Mouse (Mus musculus) limb, embryonic 15.5 days (tissue): Measurements from ENCODE around the gene Stt3b. TPM values are rescaled to one million over a fixed set of nuclear protein-coding genes. Genes with fewer than 3 reads are reported as not detected.
A peak's percentile ranks its signal among the peaks of the same experiment; 100 is the strongest.

Experiments used
- ATAC-seq: fragments of 200-750 bp; cut with Nextera tagmentation; 2 replicates; pipeline ENCODE4 v1.8.0; 2017; ENCODE audit warnings: low read depth, moderate TSS enrichment; ENCODE audit not compliant: insufficient number of reproducible peaks, low FRiP score, low TSS enrichment
- H3K27ac ChIP-seq: fragments of 300-500 bp; sonication (generic); 2 replicates; pipeline ENCODE4 v1.5.1; 2015; ENCODE audit warnings: moderate library complexity, mild to moderate bottlenecking, inconsistent platforms
- H3K27me3 ChIP-seq: fragments of 300-500 bp; sonication (generic); 2 replicates; pipeline ENCODE4 v1.6.1; 2015; ENCODE audit warnings: inconsistent platforms
- H3K36me3 ChIP-seq: fragments of 300-500 bp; sonication (generic); 2 replicates; pipeline ENCODE4 v1.6.1; 2015; ENCODE audit warnings: inconsistent platforms
- H3K4me1 ChIP-seq: fragments of 300-500 bp; sonication (generic); 2 replicates; pipeline ENCODE4 v1.6.1; 2015; ENCODE audit warnings: inconsistent platforms
- H3K4me2 ChIP-seq: fragments of 300-500 bp; sonication (generic); 2 replicates; pipeline ENCODE4 v1.6.1; 2015; ENCODE audit warnings: mild to moderate bottlenecking, inconsistent platforms
- H3K4me3 ChIP-seq: fragments of 300-500 bp; sonication (generic); 2 replicates; pipeline ENCODE4 v1.5.1; 2015; ENCODE audit warnings: mild to moderate bottlenecking, inconsistent platforms
- H3K9ac ChIP-seq: fragments of 300-500 bp; sonication (generic); 2 replicates; pipeline ENCODE4 v1.6.1; 2015; ENCODE audit warnings: inconsistent platforms
- H3K9me3 ChIP-seq: fragments of 300-500 bp; sonication (generic); 2 replicates; pipeline ENCODE4 v1.6.1; 2016; ENCODE audit warnings: inconsistent platforms
- WGBS: fragments of 180-500 bp; shearing (Covaris S2); methylation state at CpG from one replicate; pipeline ENCODE4 v1.1.7; 2015; 5-methylcytosine and 5-hydroxymethylcytosine counted together
- polyA plus RNA-seq: library from polyadenylated mRNA; unstranded; fragments of >200 nt; fragmentation: Nextera tagmentation; extraction: Ambion mirVana; gene quantifications from 2 replicates; pipeline ENCODE4 v1.2.1, GENCODE M21; 2015

The Stt3b gene
- polyA plus RNA-seq = 83.5 and 98.8 TPM in 2 replicates

DNA sequence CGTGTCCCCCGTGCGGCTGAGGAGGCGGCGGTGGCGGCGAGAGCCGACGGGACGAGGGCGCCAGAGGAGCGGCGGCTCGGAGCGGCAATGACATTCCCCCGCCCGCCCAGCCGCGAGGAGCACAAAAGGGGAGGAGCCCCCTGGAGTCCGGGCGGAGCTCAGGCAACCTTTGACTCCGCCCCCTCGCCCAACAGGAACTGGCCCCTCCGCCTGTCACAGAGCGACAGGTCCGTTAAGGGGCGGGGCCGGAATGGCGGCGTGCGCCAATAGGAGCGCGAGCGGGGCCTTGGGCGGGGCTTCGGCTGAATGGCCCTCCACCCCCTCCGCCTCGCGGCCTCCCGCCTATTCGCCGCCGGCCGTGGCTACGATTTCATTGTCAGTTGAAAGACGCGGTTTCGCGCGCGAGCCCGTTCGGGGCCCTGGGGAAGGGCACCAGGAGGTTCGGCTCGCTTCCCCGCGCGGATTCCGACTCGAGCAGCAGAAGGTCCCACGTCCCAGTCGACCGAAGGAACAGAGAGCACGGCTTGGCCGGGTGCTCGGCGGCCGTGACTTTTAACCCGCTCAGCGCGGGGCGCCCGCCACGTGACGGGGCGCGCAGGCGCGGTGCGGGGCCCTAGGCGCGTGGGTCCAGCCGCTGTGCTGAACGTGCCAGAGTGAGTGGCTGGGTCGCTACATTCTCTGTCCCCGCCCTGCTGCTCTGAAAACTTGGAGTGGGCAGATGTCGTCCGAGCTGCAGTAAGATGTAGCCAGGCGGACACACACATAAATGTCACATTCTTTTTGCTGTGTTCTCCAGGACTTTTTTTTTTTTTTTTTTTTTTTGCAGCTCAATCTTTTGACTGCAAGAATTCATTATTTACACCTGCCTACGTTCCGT, at the start of gene Stt3b:
TSS of gene Stt3b (minus strand) at position 76 of the 877 bp plus-strand sequence.
- peak within 1 kb of the TSS; percentile 97 for H3K4me3 ChIP-seq
- 1% methylated on average over 83 of the region's 91 CpGs for WGBS

DNA sequence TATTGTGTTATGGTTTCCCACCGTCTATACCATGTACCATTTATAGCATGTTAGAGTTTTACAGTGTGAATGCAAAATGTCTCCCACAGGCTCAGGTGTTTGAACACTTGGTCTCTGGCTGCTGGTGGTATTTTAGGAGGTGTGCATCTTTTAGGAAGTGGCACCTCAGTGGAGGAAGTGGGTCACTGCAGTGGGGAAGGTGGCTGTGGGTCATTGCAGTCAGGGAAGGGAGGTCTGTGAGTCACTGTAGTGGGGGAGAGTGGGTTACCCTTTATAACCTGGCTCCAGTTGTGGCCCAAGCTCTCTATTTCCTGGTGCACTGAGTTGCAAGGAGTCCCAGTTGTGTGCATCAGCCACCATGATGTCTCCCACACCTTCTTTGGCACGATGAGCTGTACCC, 48.2 kb upstream of the Stt3b start:
- H3K27ac ChIP-seq = no peak overlapping the region
- H3K9me3 ChIP-seq = no peaks in the 10 kb centered on the region
- H3K9ac ChIP-seq = no peak overlapping the region
- H3K4me2 ChIP-seq = no peak overlapping the region
- H3K4me1 ChIP-seq = peaks cover 6% of the 10 kb centered on the region; the same call in 1 of the 2 replicates
- no peak for ATAC-seq
- no peak overlapping the region for H3K4me3 ChIP-seq
- no peaks in the 10 kb centered on the region for H3K27me3 ChIP-seq
- 76% methylated on average over 2 of the region's 2 CpGs for WGBS
- H3K36me3 ChIP-seq = no peaks in the 10 kb centered on the region

More for the DNA sequence above, at the start of gene Stt3b:
- ATAC-seq = peak; percentile 96
- Histone ChIP-seq H3K36me3 (no peaks in the 10 kb centered on the region), H3K4me2 (peak within 1 kb of the TSS; percentile 59), H3K27ac (peak within 1 kb of the TSS; percentile 98), H3K4me1 (peaks cover 21% of the 10 kb centered on the region), H3K9me3 (no peaks in the 10 kb centered on the region), H3K27me3 (no peaks in the 10 kb centered on the region), H3K9ac (peak within 1 kb of the TSS; percentile 99)

DNA sequence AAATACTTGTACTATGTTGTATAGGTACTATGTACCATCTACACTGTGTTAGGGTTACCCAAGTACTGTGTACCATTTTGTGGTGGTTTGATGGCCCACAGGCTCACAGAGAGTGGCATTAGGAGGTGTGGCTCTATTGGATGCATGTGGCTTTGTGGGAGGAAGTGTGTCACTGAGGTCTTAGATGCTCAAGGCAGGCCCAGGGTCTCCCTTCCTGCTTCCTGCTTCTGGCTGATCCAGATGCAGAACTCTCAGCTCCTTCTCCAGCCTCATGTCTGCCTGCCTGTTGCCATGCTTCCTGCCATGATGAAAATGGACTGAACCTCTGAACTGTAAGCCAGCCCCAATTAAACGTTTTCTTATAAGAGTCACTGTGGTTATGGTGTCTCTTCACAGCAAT, 47.8 kb upstream of the Stt3b start:
- no peaks in the 10 kb centered on the region for H3K36me3 ChIP-seq
- no peaks in the 10 kb centered on the region for H3K9me3 ChIP-seq
- 87% methylated on average over 1 of the region's 1 CpGs for WGBS
- ATAC-seq = no peak
- H3K9ac ChIP-seq = no peak overlapping the region
- no peak overlapping the region for H3K4me2 ChIP-seq
- no peak overlapping the region for H3K4me3 ChIP-seq
- H3K27me3 ChIP-seq = no peaks in the 10 kb centered on the region
- H3K4me1 ChIP-seq = peaks cover 6% of the 10 kb centered on the region; the same call in 1 of the 2 replicates
- H3K27ac ChIP-seq = no peak overlapping the region

DNA sequence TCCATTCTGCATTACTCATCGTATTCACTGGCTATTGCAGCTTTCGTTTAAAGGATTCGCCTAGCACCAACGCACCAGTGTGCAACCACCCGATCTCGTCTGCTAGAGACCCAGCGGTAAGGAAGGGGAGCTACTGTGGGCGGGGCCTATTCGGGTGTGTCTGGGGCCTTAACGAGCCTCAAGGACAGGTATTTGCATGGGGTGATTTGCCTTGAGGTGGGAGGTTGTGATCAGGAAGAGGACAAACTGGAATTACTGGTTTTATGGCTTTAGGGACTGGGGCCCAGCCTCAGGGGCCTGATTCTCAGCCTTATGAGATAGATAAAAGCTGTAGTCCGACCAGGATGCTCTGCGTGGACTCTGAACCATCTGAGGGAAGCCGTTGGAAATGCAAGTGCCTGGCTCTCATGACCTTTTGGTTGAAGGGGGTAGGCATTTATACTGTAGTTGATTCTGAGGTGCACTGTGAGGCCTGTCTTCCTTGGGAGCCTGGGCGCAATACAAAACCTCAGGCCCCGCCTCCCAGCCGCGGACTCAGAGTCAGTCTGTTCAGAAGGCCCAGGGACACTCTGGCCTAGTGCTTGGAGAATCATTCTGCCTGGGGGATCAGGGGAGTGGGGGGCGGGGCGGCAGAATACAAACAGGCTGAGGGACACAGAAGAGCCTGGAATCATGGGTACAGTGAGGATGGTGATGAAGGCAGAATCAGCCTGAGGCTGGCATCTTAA, 46.7 kb upstream of the Stt3b start:
- no peak for ATAC-seq
- H3K9ac ChIP-seq = no peak overlapping the region
- H3K4me1 ChIP-seq = peaks cover 6% of the 10 kb centered on the region; the same call in 1 of the 2 replicates
- H3K4me2 ChIP-seq = no peak overlapping the region
- H3K27ac ChIP-seq = no peak overlapping the region
- H3K36me3 ChIP-seq = no peaks in the 10 kb centered on the region
- 36% methylated on average over 19 of the region's 19 CpGs for WGBS
- H3K9me3 ChIP-seq = no peaks in the 10 kb centered on the region
- H3K4me3 ChIP-seq = no peak overlapping the region
- no peaks in the 10 kb centered on the region for H3K27me3 ChIP-seq

DNA sequence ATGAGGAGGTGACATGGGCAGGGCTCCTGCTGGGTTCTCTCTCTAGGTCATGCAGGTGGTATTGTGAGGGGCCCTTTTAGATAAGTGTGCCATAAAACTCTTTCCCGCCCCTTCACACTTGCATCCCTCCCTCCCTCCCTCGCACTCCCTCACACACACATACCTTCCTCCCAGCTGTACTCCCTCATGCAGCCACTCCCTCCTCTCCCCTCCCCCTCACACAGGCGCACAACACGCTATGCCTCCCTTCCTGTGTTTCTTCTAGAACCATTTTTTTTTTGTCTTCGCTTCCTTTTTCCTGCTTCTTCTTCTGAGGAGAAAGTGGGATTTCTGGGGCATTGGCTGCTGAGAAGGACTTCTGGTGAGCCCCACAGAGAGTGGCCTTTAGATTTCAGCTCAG, 45.8 kb upstream of the Stt3b start:
- no peak overlapping the region for H3K4me3 ChIP-seq
- no peak for ATAC-seq
- WGBS = 34% methylated on average over 5 of the region's 5 CpGs

DNA sequence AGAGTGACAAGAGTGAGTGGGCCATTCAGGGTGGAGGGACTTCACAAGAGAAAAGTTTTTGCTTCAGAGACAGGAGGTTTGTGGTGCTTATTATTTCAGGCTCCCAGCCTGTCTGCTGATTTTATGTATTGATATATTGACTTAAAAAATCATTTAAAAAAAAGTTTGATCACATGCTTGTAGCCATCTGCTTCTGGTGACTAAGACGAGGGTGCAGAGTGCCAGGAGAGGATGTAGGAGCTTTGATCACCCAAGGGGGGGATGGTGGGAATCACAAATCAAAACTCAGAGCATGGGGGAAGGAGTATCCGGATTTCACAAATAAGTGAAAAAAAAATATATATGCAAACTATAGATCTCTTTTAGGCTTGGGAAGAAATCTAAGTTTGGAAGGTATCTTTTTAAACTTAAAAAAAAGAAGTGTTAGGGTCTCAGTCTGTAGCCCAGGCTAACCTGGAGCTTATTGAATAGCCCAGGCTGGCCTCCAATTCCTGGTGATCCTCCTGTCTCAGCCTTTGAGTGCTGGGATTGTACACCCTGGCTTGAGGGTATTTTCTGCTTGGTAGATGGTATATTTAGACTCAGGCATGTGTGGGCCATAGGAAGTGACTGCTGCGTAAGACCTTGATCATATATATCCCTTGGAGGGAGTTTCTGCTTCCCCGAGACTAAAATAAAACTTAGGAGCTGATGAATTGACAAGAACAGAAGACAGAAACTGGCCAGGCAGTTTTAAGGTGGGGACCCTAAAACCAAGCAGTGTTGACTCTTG, 39.7 kb upstream of the Stt3b start:
- Histone ChIP-seq H3K9ac (no peak overlapping the region), H3K9me3 (no peaks in the 10 kb centered on the region), H3K36me3 (no peaks in the 10 kb centered on the region), H3K27ac (no peak overlapping the region), H3K27me3 (no peaks in the 10 kb centered on the region), H3K4me2 (no peak overlapping the region), H3K4me3 (no peak overlapping the region), H3K4me1 (0 out of 2 replicates have a peak, but pooled peaks cover 4% of the 10 kb centered on the region)
- WGBS = 56% methylated on average over 4 of the region's 4 CpGs
- no peak for ATAC-seq

More for the DNA sequence above, 45.8 kb upstream of the Stt3b start:
- no peak overlapping the region for H3K4me2 ChIP-seq
- no peaks in the 10 kb centered on the region for H3K27me3 ChIP-seq
- peaks cover 6% of the 10 kb centered on the region; the same call in 1 of the 2 replicates for H3K4me1 ChIP-seq
- no peaks in the 10 kb centered on the region for H3K9me3 ChIP-seq
- H3K9ac ChIP-seq = no peak overlapping the region
- H3K27ac ChIP-seq = no peak overlapping the region
- H3K36me3 ChIP-seq = no peaks in the 10 kb centered on the region

DNA sequence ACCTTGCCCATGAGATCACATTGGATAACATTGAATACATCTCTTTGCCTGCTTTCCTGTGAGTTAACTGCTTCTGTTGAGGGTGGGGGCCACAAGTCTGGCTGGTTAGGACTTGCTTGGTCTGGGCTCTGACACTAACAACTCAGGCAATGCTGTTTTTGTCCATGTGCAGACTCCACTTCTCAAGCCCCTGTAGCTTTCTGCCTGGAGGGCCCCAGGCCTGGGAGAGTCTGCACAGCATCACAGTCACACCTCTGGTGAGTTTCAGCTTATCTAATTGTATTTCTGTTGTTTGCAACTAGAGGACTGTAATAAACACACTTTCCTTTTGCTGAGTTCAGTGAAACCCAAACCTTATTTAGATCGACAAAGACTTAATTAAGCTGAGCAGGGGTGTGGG, 38.9 kb upstream of the Stt3b start:
- no peak for ATAC-seq
- Histone ChIP-seq H3K36me3 (no peaks in the 10 kb centered on the region), H3K9ac (no peak overlapping the region), H3K4me3 (no peak overlapping the region), H3K4me2 (no peak overlapping the region), H3K27ac (no peak overlapping the region), H3K4me1 (0 out of 2 replicates have a peak, but pooled peaks cover 4% of the 10 kb centered on the region), H3K27me3 (0 out of 2 replicates have a peak, but pooled peaks cover 4% of the 10 kb centered on the region), H3K9me3 (no peaks in the 10 kb centered on the region)
- 9% methylated on average over 1 of the region's 1 CpGs for WGBS

DNA sequence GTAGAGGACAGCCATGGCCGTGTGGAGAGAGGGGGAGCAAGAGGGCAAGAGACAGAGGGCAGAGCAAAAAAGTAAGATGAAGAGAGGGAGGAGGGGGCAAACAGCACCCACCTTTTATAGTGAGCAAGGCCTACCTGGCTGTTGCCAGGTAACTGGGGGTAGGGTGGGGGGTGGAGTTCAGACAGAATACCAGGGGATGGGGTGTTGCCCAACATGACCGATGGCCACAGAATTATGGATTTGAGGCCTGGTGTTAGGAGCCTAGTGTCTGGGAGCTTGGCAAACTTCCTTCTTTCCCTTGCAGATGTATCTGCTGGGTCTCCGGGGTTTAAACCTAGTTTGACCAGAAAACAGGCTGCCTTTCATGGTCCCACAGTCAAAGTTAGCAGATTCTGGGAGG, 34.7 kb upstream of the Stt3b start:
- no peak overlapping the region for H3K4me2 ChIP-seq
- no peak for ATAC-seq
- no peaks in the 10 kb centered on the region for H3K9me3 ChIP-seq
- no peaks in the 10 kb centered on the region for H3K36me3 ChIP-seq
- peaks cover 9% of the 10 kb centered on the region; the same call in 1 of the 2 replicates for H3K4me1 ChIP-seq
- WGBS = 71% methylated on average over 3 of the region's 3 CpGs
- H3K9ac ChIP-seq = no peak overlapping the region
- H3K4me3 ChIP-seq = no peak overlapping the region
- H3K27me3 ChIP-seq = 0 out of 2 replicates have a peak, but pooled peaks cover 4% of the 10 kb centered on the region
- no peak overlapping the region for H3K27ac ChIP-seq

DNA sequence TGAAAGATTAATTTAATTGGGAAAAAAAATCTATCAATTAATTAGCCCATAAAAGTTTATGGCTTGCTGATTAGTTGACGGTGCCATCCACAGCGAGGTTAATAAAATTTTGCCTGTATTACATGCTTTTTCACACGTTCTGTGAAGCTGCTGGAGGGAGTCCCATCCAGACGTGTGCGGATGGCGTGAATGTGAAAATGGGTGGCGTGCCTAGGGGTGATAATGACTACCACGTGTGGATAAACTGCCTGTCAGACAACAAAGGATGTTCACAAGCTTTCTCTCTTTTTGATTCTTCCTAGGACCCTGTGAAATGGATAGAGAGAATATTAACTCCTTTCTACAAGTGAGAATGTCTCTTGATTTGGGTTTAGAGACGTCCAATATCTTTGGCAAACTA, 31.4 kb upstream of the Stt3b start:
- WGBS = 45% methylated on average over 9 of the region's 9 CpGs
- no peaks in the 10 kb centered on the region for H3K9me3 ChIP-seq

DNA sequence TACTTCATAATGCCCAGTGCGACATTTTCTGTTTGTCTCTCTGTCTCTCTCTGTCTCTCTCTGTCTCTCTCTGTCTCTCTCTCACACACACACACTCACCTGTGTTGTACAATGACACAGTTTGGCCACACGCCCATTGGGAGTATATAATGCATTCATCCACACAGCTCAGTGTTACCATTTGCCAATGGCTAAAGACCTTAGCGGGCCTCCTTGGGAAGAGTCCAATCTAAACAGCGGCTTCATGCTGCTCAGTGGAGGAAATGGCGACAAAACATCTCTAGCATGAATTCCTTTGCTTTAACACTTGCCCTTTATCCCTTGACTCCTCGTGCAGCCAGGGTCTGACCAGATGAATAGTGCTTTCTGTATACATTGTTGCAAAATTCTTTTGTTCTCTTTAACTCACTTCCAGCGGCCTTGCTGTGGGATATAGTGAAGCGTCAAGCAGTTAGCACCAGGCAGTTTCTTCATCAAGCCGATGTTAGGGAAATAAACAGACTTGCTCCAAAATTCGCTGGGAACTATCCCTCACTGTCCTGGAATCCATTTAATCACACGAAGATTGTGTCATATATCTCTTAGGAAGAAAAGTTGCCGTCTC, 30.1 kb upstream of the Stt3b start:
- WGBS = 56% methylated on average over 12 of the region's 12 CpGs
- H3K27me3 ChIP-seq = 0 out of 2 replicates have a peak, but pooled peaks cover 4% of the 10 kb centered on the region
- ATAC-seq = no peak
- H3K36me3 ChIP-seq = no peaks in the 10 kb centered on the region
- no peaks in the 10 kb centered on the region for H3K9me3 ChIP-seq
- H3K4me2 ChIP-seq = no peak overlapping the region
- no peak overlapping the region for H3K4me3 ChIP-seq
- H3K27ac ChIP-seq = no peak overlapping the region
- H3K4me1 ChIP-seq = peaks cover 8% of the 10 kb centered on the region
- no peak overlapping the region for H3K9ac ChIP-seq

More for the DNA sequence above, 31.4 kb upstream of the Stt3b start:
- Histone ChIP-seq H3K4me2 (no peak overlapping the region), H3K27ac (no peak overlapping the region), H3K4me3 (no peak overlapping the region), H3K9ac (no peak overlapping the region), H3K4me1 (peaks cover 9% of the 10 kb centered on the region), H3K36me3 (no peaks in the 10 kb centered on the region), H3K27me3 (0 out of 2 replicates have a peak, but pooled peaks cover 4% of the 10 kb centered on the region)
- ATAC-seq = no peak

DNA sequence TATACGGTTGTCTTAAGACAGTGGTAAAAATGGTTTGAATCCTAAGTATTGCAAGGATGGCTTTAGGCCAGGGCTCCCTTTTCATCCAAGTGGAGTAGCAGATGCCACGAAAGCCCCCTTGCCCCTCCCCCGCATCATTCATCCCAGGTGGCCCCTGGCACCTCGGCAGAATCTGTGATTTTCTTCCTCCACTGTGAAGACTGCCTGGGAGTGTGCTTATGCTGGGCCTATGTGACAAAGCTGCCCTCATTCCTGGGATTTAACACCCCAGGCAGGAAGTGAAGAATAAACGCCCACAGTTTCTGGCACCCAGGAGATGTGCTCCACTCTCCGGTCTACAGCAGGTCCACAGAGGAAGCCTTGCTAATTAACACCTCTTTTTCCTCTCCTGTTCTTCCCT, 28.6 kb upstream of the Stt3b start:
- Histone ChIP-seq H3K36me3 (no peaks in the 10 kb centered on the region), H3K9ac (no peak overlapping the region), H3K27me3 (no peaks in the 10 kb centered on the region), H3K4me3 (no peak overlapping the region), H3K9me3 (no peaks in the 10 kb centered on the region), H3K4me2 (no peak overlapping the region), H3K27ac (no peak overlapping the region), H3K4me1 (peaks cover 8% of the 10 kb centered on the region)
- 20% methylated on average over 6 of the region's 6 CpGs for WGBS
- ATAC-seq = no peak
